Mouse (Mus musculus) E14TG2a.4 (cell line): ENCODE results near the gene Ntn3.

Experiments
- CTCF ChIP-seq: conservative IDR thresholded peaks from 2 replicates; pipeline ENCODE4 v1.5.1; 2014; ENCODE audit warnings: low read length
- NANOG ChIP-seq: IDR thresholded peaks from 2 replicates; pipeline ENCODE4 v1.6.1; 2014; ENCODE audit warnings: borderline replicate concordance, low read length, mixed read lengths

DNA sequence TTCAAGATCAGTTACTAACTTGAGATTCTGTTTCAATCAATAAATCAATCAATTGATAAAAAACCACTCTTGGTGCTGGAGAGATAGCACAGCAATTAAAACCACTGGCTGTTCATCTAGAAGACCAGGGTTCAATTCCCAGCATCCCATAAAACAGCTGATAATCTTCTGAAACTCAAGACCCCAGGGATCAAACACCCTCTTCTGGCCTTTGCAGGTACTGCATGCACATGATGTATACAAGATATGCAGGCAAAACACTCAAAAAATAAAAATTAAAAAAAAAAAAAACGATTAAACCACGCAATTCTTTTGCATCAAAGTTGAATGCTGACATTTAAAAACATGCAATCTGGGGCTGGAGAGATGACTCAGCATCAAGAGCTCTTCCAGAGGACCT lies 39.3 kb upstream of the Ntn3 start:
- peak; percentile 66 for TF ChIP-seq CTCF
- TF ChIP-seq NANOG: no peak
